Mouse (Mus musculus): Measurements from ENCODE around the gene Uhmk1.

DNA sequence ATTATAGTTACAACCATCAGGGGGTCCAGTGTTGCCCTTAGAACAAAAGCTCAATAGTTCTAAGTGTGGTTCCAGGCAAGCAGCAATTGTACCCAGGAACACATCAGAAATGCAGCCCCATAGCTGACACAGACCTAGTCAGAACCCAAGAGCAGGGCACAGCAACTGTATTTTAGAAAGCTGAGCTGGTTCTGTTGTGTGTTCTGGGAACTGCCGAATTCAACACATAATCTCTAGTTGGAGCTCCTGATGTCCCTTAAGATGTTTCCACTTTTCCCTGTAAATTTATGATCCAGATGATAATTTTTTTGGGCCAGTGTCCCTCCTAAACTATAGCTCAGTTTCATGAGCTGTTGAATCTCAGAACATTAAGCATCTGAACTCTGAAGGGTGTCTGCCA lies 23.3 kb downstream of the Uhmk1 start:
- TF ChIP-seq CTCF (IDR thresholded peaks at IDR 0.05; ENCODE audit: control insufficient read depth, insufficient read depth, insufficient read length): no peak
- TF ChIP-seq CEBPB (IDR thresholded peaks at IDR 0.05; ENCODE audit: low read depth): no peak
- no peak for TF ChIP-seq USF1 (IDR thresholded peaks at IDR 0.05; ENCODE audit: low read depth)
- no peak for TF ChIP-seq MYOD1 (IDR thresholded peaks at IDR 0.05; ENCODE audit: control insufficient read depth, insufficient read length, low read depth)
- TF ChIP-seq MAX (IDR thresholded peaks at IDR 0.05): no peak
- TF ChIP-seq MYOG (IDR thresholded peaks at IDR 0.05; ENCODE audit: control insufficient read depth, extremely low read depth, insufficient read length): no peak

Data from C2C12 (cell line).